Mouse (Mus musculus) G1E (cell line): ENCODE measurements around the gene Prkg2.

Experiments used
- CTCF ChIP-seq: IDR thresholded peaks from 2 replicates; pipeline ENCODE4 v1.5.1; 2012; ENCODE audit warnings: low read depth, low read length, inconsistent platforms, mixed read lengths
- GATA1 ChIP-seq: IDR thresholded peaks from 2 replicates; pipeline ENCODE4 v1.6.1; 2012; ENCODE audit warnings: borderline replicate concordance, low read length, inconsistent platforms, mixed read lengths
- POLR2AphosphoS5 ChIP-seq: IDR thresholded peaks from 2 replicates; pipeline ENCODE4 v1.6.1; 2012; ENCODE audit warnings: low read depth, low read length, inconsistent platforms; ENCODE audit not compliant: insufficient replicate concordance
- TAL1 ChIP-seq: conservative IDR thresholded peaks from 2 replicates; pipeline ENCODE4 v1.6.1; 2012; ENCODE audit warnings: low read depth, low read length, inconsistent platforms, mixed read lengths

GRCm38 (mm10) chr5:99019709-99020108 is 17.4 kb downstream of the Prkg2 start:
- TF ChIP-seq CTCF (no peak), TAL1 (no peak), POLR2AphosphoS5 (no peak), GATA1 (no peak)
